Mouse (Mus musculus): Measurements from ENCODE around the gene C77080. TPM values are rescaled to one million over a fixed set of nuclear protein-coding genes. Genes with fewer than 3 reads are reported as not detected.
A peak's percentile ranks its signal among the peaks of the same experiment; 100 is the strongest.

The C77080 gene
- total and polyA plus RNA-seq, 2 experiments from 2014 or later = 0.78 to 7.8 TPM

DNA sequence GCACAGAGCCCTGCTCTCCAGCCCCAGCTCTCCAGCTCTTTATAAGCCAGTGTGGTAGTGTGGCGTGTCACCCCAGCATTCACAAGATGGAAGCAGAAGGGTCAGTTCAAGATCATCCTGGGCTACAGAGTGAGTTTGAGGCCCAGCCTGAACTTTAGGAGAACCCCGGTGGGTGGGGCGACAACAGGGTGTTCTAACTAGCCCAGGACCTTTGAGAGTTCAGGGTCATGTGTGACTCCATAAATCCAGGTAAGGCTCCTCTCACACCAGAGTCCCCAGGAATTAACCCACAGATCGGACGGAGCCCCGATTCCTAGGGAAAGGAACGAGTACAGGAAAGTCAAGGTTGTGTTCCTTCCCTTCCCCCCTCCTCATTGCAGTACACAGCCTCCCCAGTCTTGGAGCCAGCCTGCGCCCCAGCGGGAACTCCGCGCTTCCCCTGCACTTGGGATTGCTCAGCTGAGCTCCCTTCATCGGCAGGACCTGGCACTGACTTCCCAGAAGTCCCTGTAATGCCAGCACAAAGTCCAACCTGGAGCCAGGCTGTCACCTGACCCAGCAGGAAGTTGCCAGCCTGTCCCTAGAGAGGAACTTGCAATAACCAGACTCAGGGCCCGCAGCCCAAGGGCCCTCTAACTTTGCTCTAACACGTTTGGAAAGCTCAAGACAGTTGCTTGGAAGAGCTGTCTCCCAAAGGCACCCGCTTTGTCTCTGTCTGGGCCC, 10.3 kb downstream of the C77080 start:
- H3K4me3 ChIP-seq (ENCODE audit: low read depth, low read length) = no peak overlapping the region
- WGBS = 40% methylated on average over 15 of the region's 15 CpGs
- no peak overlapping the region for H3K9ac ChIP-seq (replicated peaks; ENCODE audit: low read depth, low read length)
- no peaks in the 10 kb centered on the region for H3K36me3 ChIP-seq (replicated peaks; ENCODE audit: control insufficient read depth, insufficient read depth, low read length)
- H3K4me2 ChIP-seq (ENCODE audit: low read depth, low read length) = 0 out of 2 replicates have a peak overlapping the region, but pooled peaks have one; percentile 20
- H3K4me1 ChIP-seq (ENCODE audit: control insufficient read depth, insufficient read depth) = peaks cover 4% of the 10 kb centered on the region; the same call in 1 of the 2 replicates
- no peak for DNase-seq (ENCODE audit: low spot score)
- no peaks in the 10 kb centered on the region for H3K9me3 ChIP-seq (replicated peaks; ENCODE audit: control insufficient read depth, low read length)
- H3K27me3 ChIP-seq (ENCODE audit: control insufficient read depth, insufficient read depth, low read length) = peaks cover 69% of the 10 kb centered on the region
- TF ChIP-seq CTCF (IDR thresholded peaks at IDR 0.05; ENCODE audit: low read depth) (no peak), EP300 (IDR thresholded peaks at IDR 0.05; ENCODE audit: low read depth) (no peak)
- no peak overlapping the region for H3K27ac ChIP-seq (ENCODE audit: low read depth)
- ATAC-seq (ENCODE audit: insufficient read depth, low read depth) = peak; percentile 65

DNA sequence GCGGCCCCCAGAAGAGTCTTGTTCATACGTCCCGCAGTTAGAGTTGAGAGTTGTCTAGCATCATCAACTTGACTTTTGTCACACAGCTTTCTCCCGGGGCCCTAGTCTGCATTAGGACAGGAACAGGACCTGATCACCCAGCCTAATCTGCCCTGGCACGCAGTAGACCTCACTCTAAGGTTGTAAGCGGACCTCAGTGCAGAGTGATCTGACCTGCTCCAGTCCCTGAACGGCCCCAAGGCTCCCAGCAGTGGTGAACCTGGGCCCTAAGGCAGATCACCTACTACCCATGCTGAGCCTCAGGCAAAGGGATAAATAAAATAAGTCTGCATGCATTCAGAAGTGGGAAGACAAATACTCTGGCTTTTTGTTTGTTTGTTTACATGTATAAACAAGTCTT, 11.9 kb downstream of the C77080 start:
- no peak for ATAC-seq (ENCODE audit: insufficient read depth, low read depth)
- TF ChIP-seq EP300 (IDR thresholded peaks at IDR 0.05; ENCODE audit: low read depth) = no peak
- no peak for TF ChIP-seq CTCF (IDR thresholded peaks at IDR 0.05; ENCODE audit: low read depth)
- Histone ChIP-seq H3K9ac (replicated peaks; ENCODE audit: low read depth, low read length) (no peak overlapping the region), H3K36me3 (replicated peaks; ENCODE audit: control insufficient read depth, insufficient read depth, low read length) (no peaks in the 10 kb centered on the region), H3K27me3 (ENCODE audit: control insufficient read depth, insufficient read depth, low read length) (peaks cover 84% of the 10 kb centered on the region), H3K4me2 (ENCODE audit: low read depth, low read length) (no peak overlapping the region), H3K27ac (ENCODE audit: low read depth) (no peak overlapping the region), H3K9me3 (replicated peaks; ENCODE audit: control insufficient read depth, low read length) (no peaks in the 10 kb centered on the region), H3K4me3 (ENCODE audit: low read depth, low read length) (no peak overlapping the region), H3K4me1 (ENCODE audit: control insufficient read depth, insufficient read depth) (peaks cover 4% of the 10 kb centered on the region; the same call in 1 of the 2 replicates)
- no peak for DNase-seq (ENCODE audit: low spot score)
- WGBS = 52% methylated on average over 7 of the region's 7 CpGs

DNA sequence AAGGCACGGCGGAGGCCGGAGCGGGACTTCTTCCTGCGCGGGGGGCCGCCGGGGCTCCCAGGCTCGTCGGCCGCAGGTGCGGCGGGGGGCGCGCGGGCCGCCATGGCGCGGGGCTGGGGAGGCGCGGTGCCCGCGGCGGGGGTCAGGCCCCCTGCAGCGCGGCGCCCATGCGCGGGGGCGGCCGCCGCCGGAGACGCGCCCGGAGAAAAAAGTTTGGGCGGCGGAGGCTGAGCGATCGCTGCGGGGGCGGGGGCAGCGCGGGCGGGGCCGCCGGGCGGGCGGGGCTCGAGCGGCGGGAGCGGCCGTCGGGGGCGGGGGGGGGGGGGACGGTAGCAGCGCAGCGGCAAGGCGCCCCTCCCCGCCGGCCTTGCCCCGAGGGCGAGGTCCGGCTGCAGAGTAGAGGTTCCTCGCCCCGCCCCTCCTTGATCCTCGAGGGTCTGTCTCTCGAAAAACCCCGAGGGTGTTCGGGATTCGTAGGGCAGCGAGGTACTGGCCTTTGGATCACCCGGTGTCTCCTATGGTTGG, 12.9 kb downstream of the C77080 start:
- peak overlapping the region; percentile 89 for H3K4me2 ChIP-seq (ENCODE audit: low read depth, low read length)
- no peaks in the 10 kb centered on the region for H3K9me3 ChIP-seq (replicated peaks; ENCODE audit: control insufficient read depth, low read length)
- peaks cover 78% of the 10 kb centered on the region for H3K27me3 ChIP-seq (ENCODE audit: control insufficient read depth, insufficient read depth, low read length)
- no peak for DNase-seq (ENCODE audit: low spot score)
- H3K4me1 ChIP-seq (ENCODE audit: control insufficient read depth, insufficient read depth) = peaks cover 4% of the 10 kb centered on the region; the same call in 1 of the 2 replicates
- H3K9ac ChIP-seq (replicated peaks; ENCODE audit: low read depth, low read length) = peak overlapping the region; percentile 61
- peak overlapping the region; percentile 15; the same call in 1 of the 2 replicates for H3K27ac ChIP-seq (ENCODE audit: low read depth)
- H3K36me3 ChIP-seq (replicated peaks; ENCODE audit: control insufficient read depth, insufficient read depth, low read length) = no peaks in the 10 kb centered on the region
- peak overlapping the region; percentile 65 for H3K4me3 ChIP-seq (ENCODE audit: low read depth, low read length)
- TF ChIP-seq CTCF (IDR thresholded peaks at IDR 0.05; ENCODE audit: low read depth) (no peak), EP300 (IDR thresholded peaks at IDR 0.05; ENCODE audit: low read depth) (no peak)
- ATAC-seq (ENCODE audit: insufficient read depth, low read depth) = no peak
- WGBS = under 1% methylated on average over 45 of the region's 74 CpGs

DNA sequence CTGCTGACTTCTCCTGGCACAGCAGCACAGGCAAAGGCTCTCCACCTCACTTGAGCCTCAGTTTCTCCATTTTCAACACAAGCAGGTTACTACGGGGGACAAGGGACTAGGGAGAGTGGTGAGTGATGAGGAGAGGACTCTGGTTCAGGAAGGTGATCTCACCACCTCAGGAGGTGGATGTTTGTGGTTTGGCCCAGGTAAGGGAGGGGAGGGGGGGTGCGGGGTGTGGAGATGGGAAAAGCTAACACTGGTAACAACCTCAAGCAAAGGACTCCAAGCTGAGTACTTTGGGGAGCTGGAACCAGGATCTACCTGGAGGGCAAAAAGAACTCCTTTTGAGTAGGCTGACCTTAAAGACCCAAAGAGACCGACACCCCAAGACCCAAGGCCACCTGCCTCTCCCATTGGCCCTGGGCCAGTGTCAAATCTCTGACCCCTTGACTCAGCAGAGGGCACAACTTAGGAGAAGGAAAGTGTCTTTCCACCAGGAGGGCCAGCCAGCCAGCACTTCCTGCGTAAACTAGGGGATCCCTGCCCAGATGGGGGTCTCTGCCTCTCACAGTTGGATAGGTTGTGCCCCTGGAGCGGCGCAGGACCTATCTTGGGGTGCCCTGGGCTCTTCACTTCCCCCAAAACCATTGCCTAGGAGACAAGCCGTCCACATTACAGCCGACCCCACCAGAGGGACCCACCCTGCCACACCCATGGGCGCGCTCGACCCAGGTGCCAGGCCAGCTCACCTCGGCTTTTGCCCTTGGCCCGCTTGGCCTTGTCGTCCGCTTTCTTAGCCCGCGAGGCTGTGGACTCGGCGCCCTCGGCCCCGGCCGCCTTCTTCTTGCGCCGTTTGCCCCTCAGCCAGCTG, 13.6 kb downstream of the C77080 start:
- Histone ChIP-seq H3K4me3 (ENCODE audit: low read depth, low read length) (peak overlapping the region; percentile 65), H3K36me3 (replicated peaks; ENCODE audit: control insufficient read depth, insufficient read depth, low read length) (no peaks in the 10 kb centered on the region), H3K4me1 (ENCODE audit: control insufficient read depth, insufficient read depth) (peaks cover 4% of the 10 kb centered on the region; the same call in 1 of the 2 replicates), H3K27ac (ENCODE audit: low read depth) (peak overlapping the region; percentile 15; the same call in 1 of the 2 replicates), H3K27me3 (ENCODE audit: control insufficient read depth, insufficient read depth, low read length) (peaks cover 75% of the 10 kb centered on the region), H3K4me2 (ENCODE audit: low read depth, low read length) (peak overlapping the region; percentile 89), H3K9ac (replicated peaks; ENCODE audit: low read depth, low read length) (peak overlapping the region; percentile 61), H3K9me3 (replicated peaks; ENCODE audit: control insufficient read depth, low read length) (no peaks in the 10 kb centered on the region)
- 14% methylated on average over 24 of the region's 24 CpGs for WGBS
- DNase-seq (ENCODE audit: low spot score) (no peak), ATAC-seq (ENCODE audit: insufficient read depth, low read depth) (no peak)
- no peak for TF ChIP-seq EP300 (IDR thresholded peaks at IDR 0.05; ENCODE audit: low read depth)
